Mouse (Mus musculus): ENCODE data around the gene Rbfox2. TPM values are rescaled to one million over a fixed set of nuclear protein-coding genes. Genes with fewer than 3 reads are reported as not detected.

The Rbfox2 gene
- polyA plus RNA-seq, 1 experiment: 6.6 TPM

DNA sequence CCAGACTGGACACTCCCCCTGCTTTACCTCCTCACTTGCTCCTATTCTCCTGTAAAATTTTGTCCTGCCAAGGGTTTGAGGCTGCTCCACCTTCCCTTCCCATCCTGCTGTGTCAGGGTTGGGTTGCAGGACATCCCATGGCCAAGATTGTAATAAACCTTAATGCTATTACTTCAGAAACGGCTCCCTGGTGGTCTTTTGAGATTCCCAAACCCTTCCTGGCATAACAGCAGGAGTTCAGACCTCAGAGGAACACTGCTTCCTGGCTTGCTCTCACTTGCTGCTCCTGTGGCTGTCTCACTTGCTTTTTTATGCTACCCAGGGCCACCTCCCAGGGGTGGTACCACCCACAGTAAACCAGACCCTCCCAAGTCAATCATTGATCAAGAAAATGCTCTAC is 254.6 kb downstream of the Rbfox2 start:
- H3K27ac ChIP-seq (ENCODE audit: insufficient read depth, low read length): no peak overlapping the region
- H3K36me3 ChIP-seq (ENCODE audit: control insufficient read depth, insufficient read depth, low read length): no peaks in the 10 kb centered on the region
- H3K4me3 ChIP-seq (ENCODE audit: extremely low read depth, insufficient read depth, insufficient read length): no peak overlapping the region
- H3K4me1 ChIP-seq (ENCODE audit: control insufficient read depth, insufficient read depth, insufficient read length): no peaks in the 10 kb centered on the region
- WGBS: 32% methylated on average over 1 of the region's 1 CpGs
- no peak for DNase-seq (ENCODE audit: low read depth in 1 of 2, low spot score in 2 of 2)
- no peaks in the 10 kb centered on the region for H3K27me3 ChIP-seq (ENCODE audit: control insufficient read depth, insufficient read depth, low read length)
- TF ChIP-seq CTCF (IDR thresholded peaks at IDR 0.05; ENCODE audit: extremely low read depth, insufficient read depth, insufficient read length, insufficient replicate concordance): no peak
- TF ChIP-seq POLR2A (IDR thresholded peaks at IDR 0.05; ENCODE audit: low read depth, low read length): no peak

DNA sequence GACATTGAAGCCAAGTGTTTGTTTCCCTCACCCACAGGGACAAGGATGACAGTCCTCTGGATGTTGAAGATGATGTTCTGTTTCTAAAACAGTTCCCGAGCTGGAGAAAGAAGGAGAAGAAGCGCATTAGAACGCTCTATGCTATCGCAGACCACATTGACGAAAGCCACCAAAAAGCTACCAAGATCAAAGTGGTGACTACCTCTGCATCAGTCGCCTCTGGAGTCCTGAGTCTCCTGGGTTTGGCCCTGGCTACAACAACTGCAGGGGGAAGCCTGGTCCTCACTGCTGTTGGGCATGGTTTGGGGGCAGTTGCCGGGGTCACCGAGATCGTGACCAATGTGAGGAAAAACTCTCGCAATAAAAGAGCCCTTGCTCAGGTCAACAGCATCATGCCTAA is 256.2 kb downstream of the Rbfox2 start, which contains the start of gene Mb:
Gene Mb, minus strand, starts transcription at position 101 of the 400 bp plus-strand sequence.
- no peaks in the 10 kb centered on the region for H3K27me3 ChIP-seq (ENCODE audit: control insufficient read depth, insufficient read depth, low read length)

DNA sequence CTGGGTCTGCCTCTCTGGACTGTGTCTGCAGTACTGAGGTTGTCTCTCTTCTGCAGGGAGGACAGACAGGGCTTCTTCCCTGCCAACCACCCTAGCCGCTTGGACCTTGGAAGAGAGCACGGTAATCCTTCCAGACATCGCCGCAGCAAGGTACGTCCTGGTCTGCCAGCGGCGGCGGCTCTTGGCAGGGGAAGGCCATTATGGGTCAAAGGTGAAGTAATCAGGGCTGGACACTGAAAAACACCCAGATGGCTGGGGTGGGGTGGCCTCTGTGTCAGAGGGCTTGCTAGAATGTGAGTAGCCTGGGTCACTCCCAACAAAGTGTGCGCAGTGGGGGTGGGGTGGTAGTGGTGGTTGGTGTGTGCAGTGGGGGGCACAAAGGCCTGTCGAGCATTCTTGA is 261.2 kb downstream of the Rbfox2 start:
- DNase-seq (ENCODE audit: low read depth in 1 of 2, low spot score in 2 of 2): no peak
- Histone ChIP-seq H3K36me3 (ENCODE audit: control insufficient read depth, insufficient read depth, low read length) (no peaks in the 10 kb centered on the region), H3K27me3 (ENCODE audit: control insufficient read depth, insufficient read depth, low read length) (no peaks in the 10 kb centered on the region), H3K27ac (ENCODE audit: insufficient read depth, low read length) (no peak overlapping the region), H3K4me3 (ENCODE audit: extremely low read depth, insufficient read depth, insufficient read length) (no peak overlapping the region), H3K4me1 (ENCODE audit: control insufficient read depth, insufficient read depth, insufficient read length) (no peaks in the 10 kb centered on the region)
- TF ChIP-seq CTCF (IDR thresholded peaks at IDR 0.05; ENCODE audit: extremely low read depth, insufficient read depth, insufficient read length, insufficient replicate concordance): no peak
- TF ChIP-seq POLR2A (IDR thresholded peaks at IDR 0.05; ENCODE audit: low read depth, low read length): no peak
- 85% methylated on average over 10 of the region's 10 CpGs for WGBS

More for the DNA sequence above, 256.2 kb downstream of the Rbfox2 start, which contains the start of gene Mb:
- no peaks in the 10 kb centered on the region for H3K4me1 ChIP-seq (ENCODE audit: control insufficient read depth, insufficient read depth, insufficient read length)
- H3K4me3 ChIP-seq (ENCODE audit: extremely low read depth, insufficient read depth, insufficient read length): no peak within 1 kb of the TSS
- TF ChIP-seq CTCF (IDR thresholded peaks at IDR 0.05; ENCODE audit: extremely low read depth, insufficient read depth, insufficient read length, insufficient replicate concordance): no peak
- no peak for TF ChIP-seq POLR2A (IDR thresholded peaks at IDR 0.05; ENCODE audit: low read depth, low read length)
- H3K36me3 ChIP-seq (ENCODE audit: control insufficient read depth, insufficient read depth, low read length): no peaks in the 10 kb centered on the region
- WGBS: 92% methylated on average over 10 of the region's 10 CpGs
- no peak within 1 kb of the TSS for H3K27ac ChIP-seq (ENCODE audit: insufficient read depth, low read length)
- no peak for DNase-seq (ENCODE audit: low read depth in 1 of 2, low spot score in 2 of 2)

DNA sequence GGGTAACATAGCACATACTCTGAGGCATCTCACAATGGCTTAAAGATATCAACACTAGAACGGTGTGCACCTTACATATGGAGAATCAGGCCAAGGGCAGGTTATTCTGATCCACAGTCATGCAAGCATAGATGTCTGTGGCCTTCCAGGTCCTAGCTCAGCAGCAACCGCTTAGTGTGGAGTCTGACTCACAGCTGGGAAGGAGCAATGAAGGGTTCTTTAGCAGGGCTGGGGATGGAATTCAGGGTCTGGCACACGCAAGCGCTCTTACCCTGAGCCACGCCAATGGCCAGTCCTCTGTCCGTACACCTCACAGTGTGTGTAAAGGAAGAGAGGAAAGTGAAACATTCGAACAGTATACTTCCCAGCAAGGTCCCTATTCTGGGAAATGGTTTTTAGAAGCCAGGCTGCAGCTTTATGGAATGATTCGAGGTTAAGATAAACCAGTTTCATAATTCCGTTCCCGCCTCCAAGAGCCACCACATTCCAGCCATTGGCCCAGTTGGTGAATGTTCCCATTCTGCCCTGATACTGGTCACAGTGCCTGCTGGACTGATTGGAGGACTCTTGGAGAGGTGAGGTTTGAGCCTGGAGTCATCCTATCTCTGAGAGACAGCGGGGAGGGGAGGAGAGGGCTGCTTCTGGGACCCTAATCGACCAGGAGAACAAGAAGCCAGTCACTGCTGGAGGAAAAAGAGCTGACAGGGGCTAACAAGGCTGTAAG is 262.0 kb downstream of the Rbfox2 start, which contains the start of gene Apol6:
Gene Apol6, plus strand, starts transcription at position 133 of the 724 bp plus-strand sequence.
- WGBS: 80% methylated on average over 12 of the region's 12 CpGs
- Histone ChIP-seq H3K36me3 (ENCODE audit: control insufficient read depth, insufficient read depth, low read length) (no peaks in the 10 kb centered on the region), H3K27ac (ENCODE audit: insufficient read depth, low read length) (no peak within 1 kb of the TSS), H3K4me3 (ENCODE audit: extremely low read depth, insufficient read depth, insufficient read length) (no peak within 1 kb of the TSS), H3K4me1 (ENCODE audit: control insufficient read depth, insufficient read depth, insufficient read length) (no peaks in the 10 kb centered on the region), H3K27me3 (ENCODE audit: control insufficient read depth, insufficient read depth, low read length) (no peaks in the 10 kb centered on the region)
- no peak for DNase-seq (ENCODE audit: low read depth in 1 of 2, low spot score in 2 of 2)
- no peak for TF ChIP-seq POLR2A (IDR thresholded peaks at IDR 0.05; ENCODE audit: low read depth, low read length)
- no peak for TF ChIP-seq CTCF (IDR thresholded peaks at IDR 0.05; ENCODE audit: extremely low read depth, insufficient read depth, insufficient read length, insufficient replicate concordance)

DNA sequence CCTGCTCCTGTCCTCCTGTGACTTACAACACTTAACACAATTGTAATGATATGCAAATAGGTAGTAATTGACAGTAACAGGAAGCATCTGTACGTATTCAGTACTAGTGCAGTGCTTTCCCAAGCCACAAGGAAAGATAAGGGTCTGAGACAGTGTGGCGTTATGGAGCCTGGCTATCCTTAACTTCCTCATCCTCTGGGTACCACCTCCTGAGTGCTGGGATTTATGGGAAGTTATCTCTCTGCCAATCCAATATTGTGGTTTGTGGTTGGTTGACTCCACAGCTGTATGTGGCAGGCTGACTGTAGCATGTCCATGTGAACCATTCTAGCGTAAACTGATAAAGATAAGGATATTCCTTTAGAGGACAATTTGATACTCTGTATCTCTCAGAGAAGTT is 266.0 kb downstream of the Rbfox2 start:
- Histone ChIP-seq H3K36me3 (ENCODE audit: control insufficient read depth, insufficient read depth, low read length) (no peaks in the 10 kb centered on the region), H3K4me3 (ENCODE audit: extremely low read depth, insufficient read depth, insufficient read length) (no peak overlapping the region), H3K27ac (ENCODE audit: insufficient read depth, low read length) (no peak overlapping the region), H3K27me3 (ENCODE audit: control insufficient read depth, insufficient read depth, low read length) (no peaks in the 10 kb centered on the region), H3K4me1 (ENCODE audit: control insufficient read depth, insufficient read depth, insufficient read length) (no peaks in the 10 kb centered on the region)
- no peak for TF ChIP-seq CTCF (IDR thresholded peaks at IDR 0.05; ENCODE audit: extremely low read depth, insufficient read depth, insufficient read length, insufficient replicate concordance)
- TF ChIP-seq POLR2A (IDR thresholded peaks at IDR 0.05; ENCODE audit: low read depth, low read length): no peak
- no peak for DNase-seq (ENCODE audit: low read depth in 1 of 2, low spot score in 2 of 2)
- 15% methylated on average over 3 of the region's 3 CpGs for WGBS

DNA sequence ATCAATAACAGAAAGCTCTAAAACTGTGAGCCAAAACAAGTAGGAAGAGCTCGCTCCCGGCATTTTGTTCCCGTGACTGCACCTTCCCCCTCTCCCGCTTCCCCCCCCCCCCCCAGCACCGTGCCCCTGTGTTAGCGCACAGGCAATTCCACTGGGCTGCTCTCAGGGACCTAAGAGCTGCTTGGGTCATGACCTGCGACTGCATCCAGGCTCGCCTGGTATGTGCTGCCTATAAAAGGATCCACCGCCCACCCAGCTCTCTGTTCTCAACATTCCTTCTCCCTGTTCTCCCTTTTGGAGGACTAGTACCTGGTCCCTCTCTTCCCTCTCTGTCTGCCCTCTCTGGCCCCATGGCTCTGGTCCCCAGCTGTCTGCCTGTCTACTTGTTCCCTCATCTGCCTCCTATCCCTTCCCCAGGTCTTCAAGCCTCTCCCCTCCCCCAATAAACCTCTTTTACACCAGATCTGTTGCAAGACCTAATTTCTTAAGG is 267.5 kb downstream of the Rbfox2 start:
- Histone ChIP-seq H3K27ac (ENCODE audit: insufficient read depth, low read length) (no peak overlapping the region), H3K4me3 (ENCODE audit: extremely low read depth, insufficient read depth, insufficient read length) (no peak overlapping the region), H3K27me3 (ENCODE audit: control insufficient read depth, insufficient read depth, low read length) (no peaks in the 10 kb centered on the region), H3K36me3 (ENCODE audit: control insufficient read depth, insufficient read depth, low read length) (no peaks in the 10 kb centered on the region), H3K4me1 (ENCODE audit: control insufficient read depth, insufficient read depth, insufficient read length) (no peaks in the 10 kb centered on the region)
- TF ChIP-seq POLR2A (IDR thresholded peaks at IDR 0.05; ENCODE audit: low read depth, low read length): no peak
- WGBS: 80% methylated on average over 8 of the region's 9 CpGs
- DNase-seq (ENCODE audit: low read depth in 1 of 2, low spot score in 2 of 2): no peak
